Mouse (Mus musculus) testis, adult 2 months (tissue): ENCODE measurements around the gene Olfml1.

Experiments
- CTCF ChIP-seq: fragments of 200-500 bp; IDR thresholded peaks from 2 replicates; pipeline ENCODE4 v1.5.1; 2012; ENCODE audit warnings: low read depth, mild to moderate bottlenecking, inconsistent platforms, low read length, moderate library complexity; ENCODE audit not compliant: control insufficient read depth, insufficient read depth, insufficient replicate concordance
- POLR2A ChIP-seq: fragments of 200-500 bp; IDR thresholded peaks from 2 replicates; pipeline ENCODE4 v1.6.1; 2012; ENCODE audit warnings: low read depth, mild to moderate bottlenecking, inconsistent platforms, low read length, moderate library complexity; ENCODE audit not compliant: control insufficient read depth

GRCm38 (mm10) chr7:107602505-107602904, 35.3 kb downstream of the Olfml1 start:
- TF ChIP-seq CTCF (no peak), POLR2A (no peak)
